Mouse (Mus musculus) heart, adult 10 weeks (tissue): ENCODE results near the gene Lipt2. TPM values are rescaled to one million over a fixed set of nuclear protein-coding genes. Genes with fewer than 3 reads are reported as not detected.

ENCODE experiments used
- polyA plus RNA-seq: library from polyadenylated mRNA; stranded (reverse); fragments of 350-450 nt; fragmentation: Illumina TruSeq; extraction: RNeasy Lipid Tissue Mini Kit (QIAGEN cat#74804); gene quantifications from one replicate; pipeline ENCODE4 v1.2.3, GENCODE M21; 2014; ENCODE audit warnings: low read depth, low replicate concordance

Gene Lipt2
- 5.6 TPM for polyA plus RNA-seq

GRCm38 (mm10) chr7:100159105-100159841 is at the start of gene Lipt2:
TSS of gene Lipt2 (plus strand) at chr7:100159277.

GRCm38 (mm10) chr7:100121376-100121789 is 37.7 kb upstream of the Lipt2 start, which contains the start of gene Pold3:
TSS of gene Pold3 (minus strand) at chr7:100121565.

GRCm38 (mm10) chr7:100176269-100176668 is 17.2 kb downstream of the Lipt2 start, which contains the start of gene Kcne3:
TSS of gene Kcne3 (plus strand) at chr7:100176502.

Other genes with a start within 250 kb of the Lipt2 start
- gene Rnf169, start 178.8 kb upstream of the Lipt2 start, polyA plus RNA-seq = 5.1 TPM
- not detected for gene Chrdl2, start 153.1 kb upstream of the Lipt2 start, polyA plus RNA-seq
- 9.8 TPM for gene Pold3, start 37.7 kb upstream of the Lipt2 start, polyA plus RNA-seq
- not detected for gene Kcne3, start 17.2 kb downstream of the Lipt2 start, polyA plus RNA-seq
- 3.1 TPM for gene Pgm2l1, start 68.1 kb downstream of the Lipt2 start, polyA plus RNA-seq
- gene P4ha3, start 126.2 kb downstream of the Lipt2 start, polyA plus RNA-seq = not detected
- gene C2cd3, start 213.0 kb downstream of the Lipt2 start, polyA plus RNA-seq = 9.2 TPM
- 37.3 TPM for gene Ppme1, start 213.0 kb downstream of the Lipt2 start, polyA plus RNA-seq